Mouse (Mus musculus): ENCODE measurements around the gene Mrpl40. TPM values are rescaled to one million over a fixed set of nuclear protein-coding genes. Genes with fewer than 3 reads are reported as not detected.
A peak's percentile ranks its signal among the peaks of the same experiment; 100 is the strongest.
"Not testable (repeated sequence)": the region's sequence is repeated elsewhere in the genome, so short reads cannot be mapped to it uniquely, and the experiment has no call there.

Mrpl40 gene
- polyA plus RNA-seq, 1 experiment from 2014 or later: 77.8 TPM

DNA sequence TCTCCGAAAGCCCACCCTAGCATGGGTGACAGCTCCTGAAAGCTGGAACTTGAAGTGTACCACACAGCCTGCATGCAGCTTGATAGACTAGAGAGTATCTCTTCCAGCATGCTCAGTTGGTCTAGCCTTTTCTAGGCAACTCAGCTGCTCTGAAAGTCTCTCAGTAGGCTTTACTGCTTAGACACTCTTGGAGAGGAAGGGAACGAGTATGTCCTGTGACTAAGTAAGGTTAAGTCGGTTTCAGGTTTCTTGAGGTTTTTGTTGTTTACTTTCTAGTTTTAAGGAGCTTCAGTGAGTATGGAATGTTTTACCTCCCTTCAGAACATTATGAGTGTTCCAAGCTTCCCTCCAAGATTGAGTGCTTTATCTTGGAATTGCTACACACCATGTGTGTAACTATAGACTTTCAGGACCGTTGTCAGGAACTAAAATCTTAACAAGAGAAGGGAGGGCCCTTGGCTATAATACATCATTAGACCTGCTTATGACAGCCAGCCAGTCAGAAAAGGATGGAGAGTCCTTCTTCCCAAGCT lies 17.2 kb upstream of the Mrpl40 start:
- Histone ChIP-seq H3K27ac (ENCODE audit: low read depth, low read length) (no peak overlapping the region), H3K36me3 (ENCODE audit: control insufficient read depth, insufficient read depth) (peaks cover 25% of the 10 kb centered on the region), H3K27me3 (replicated peaks; ENCODE audit: control insufficient read depth, insufficient read depth, low read length) (no peaks in the 10 kb centered on the region), H3K4me2 (replicated peaks; ENCODE audit: low read depth) (no peak overlapping the region), H3K9me3 (ENCODE audit: control insufficient read depth) (no peaks in the 10 kb centered on the region), H3K4me3 (ENCODE audit: low read depth, low read length) (no peak overlapping the region), H3K4me1 (replicated peaks; ENCODE audit: control insufficient read depth, insufficient read depth, low read length) (no peaks in the 10 kb centered on the region), H3K9ac (ENCODE audit: low read depth, low read length) (no peak overlapping the region)
- ATAC-seq: no peak
- 63% methylated on average over 4 of the region's 4 CpGs for WGBS
- no peak for TF ChIP-seq CTCF (IDR thresholded peaks at IDR 0.05; ENCODE audit: low read depth)

DNA sequence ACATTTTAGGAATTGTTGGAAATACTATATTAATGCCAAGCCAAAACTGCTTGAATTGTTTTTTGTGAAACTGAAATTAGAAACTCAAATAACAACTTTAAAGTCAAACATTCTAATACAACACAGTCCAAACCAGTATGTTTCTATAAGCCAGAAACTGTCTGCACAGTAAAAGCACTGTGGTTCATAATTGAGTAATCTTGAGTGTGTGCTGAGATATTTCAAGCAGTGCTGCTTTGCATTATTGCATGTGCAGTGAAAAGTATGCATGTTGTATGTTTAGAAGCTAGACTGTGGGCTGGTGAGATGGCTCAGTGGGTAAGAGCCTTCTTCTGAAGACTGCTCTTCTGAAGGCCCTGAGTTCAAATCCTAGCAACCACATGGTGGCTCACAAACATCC lies 7.4 kb upstream of the Mrpl40 start:
- ATAC-seq: no peak
- Histone ChIP-seq H3K9ac (ENCODE audit: low read depth, low read length) (no peak overlapping the region), H3K4me2 (replicated peaks; ENCODE audit: low read depth) (no peak overlapping the region), H3K27ac (ENCODE audit: low read depth, low read length) (no peak overlapping the region), H3K9me3 (ENCODE audit: control insufficient read depth) (no peaks in the 10 kb centered on the region), H3K4me1 (replicated peaks; ENCODE audit: control insufficient read depth, insufficient read depth, low read length) (no peaks in the 10 kb centered on the region), H3K27me3 (replicated peaks; ENCODE audit: control insufficient read depth, insufficient read depth, low read length) (no peaks in the 10 kb centered on the region), H3K4me3 (ENCODE audit: low read depth, low read length) (no peak overlapping the region), H3K36me3 (ENCODE audit: control insufficient read depth, insufficient read depth) (0 out of 2 replicates have a peak, but pooled peaks cover 5% of the 10 kb centered on the region)
- TF ChIP-seq CTCF (IDR thresholded peaks at IDR 0.05; ENCODE audit: low read depth): no peak

- peak overlapping the region; percentile 86 for H3K4me2 ChIP-seq (replicated peaks; ENCODE audit: low read depth)
- WGBS: 18% methylated on average over 20 of the region's 20 CpGs
- TF ChIP-seq CTCF (IDR thresholded peaks at IDR 0.05; ENCODE audit: low read depth): no peak
- H3K4me1 ChIP-seq (replicated peaks; ENCODE audit: control insufficient read depth, insufficient read depth, low read length): no peaks in the 10 kb centered on the region
- H3K27me3 ChIP-seq (replicated peaks; ENCODE audit: control insufficient read depth, insufficient read depth, low read length): no peaks in the 10 kb centered on the region
- peak overlapping the region; percentile 91 for H3K4me3 ChIP-seq (ENCODE audit: low read depth, low read length)
- H3K36me3 ChIP-seq (ENCODE audit: control insufficient read depth, insufficient read depth): peaks cover 15% of the 10 kb centered on the region; the same call in 1 of the 2 replicates
- ATAC-seq: no peak
- H3K27ac ChIP-seq (ENCODE audit: low read depth, low read length): peak overlapping the region; percentile 94
- H3K9ac ChIP-seq (ENCODE audit: low read depth, low read length): peak overlapping the region; percentile 84
- H3K9me3 ChIP-seq (ENCODE audit: control insufficient read depth): no peaks in the 10 kb centered on the region
Observed at GRCm38 (mm10) chr16:18878091-18878720, 1.5 kb upstream of the Mrpl40 start.

- peak; percentile 45 for ATAC-seq
- peaks cover 17% of the 10 kb centered on the region; the same call in 1 of the 2 replicates for H3K36me3 ChIP-seq (ENCODE audit: control insufficient read depth, insufficient read depth)
- H3K27ac ChIP-seq (ENCODE audit: low read depth, low read length): peak overlapping the region; percentile 94
- H3K9ac ChIP-seq (ENCODE audit: low read depth, low read length): peak overlapping the region; percentile 84
- peak overlapping the region; percentile 86 for H3K4me2 ChIP-seq (replicated peaks; ENCODE audit: low read depth)
- peak overlapping the region; percentile 91 for H3K4me3 ChIP-seq (ENCODE audit: low read depth, low read length)
- H3K9me3 ChIP-seq (ENCODE audit: control insufficient read depth): no peaks in the 10 kb centered on the region
- under 1% methylated on average over 40 of the region's 43 CpGs for WGBS
- TF ChIP-seq CTCF (IDR thresholded peaks at IDR 0.05; ENCODE audit: low read depth): peak; percentile 69
- H3K4me1 ChIP-seq (replicated peaks; ENCODE audit: control insufficient read depth, insufficient read depth, low read length): no peaks in the 10 kb centered on the region
- H3K27me3 ChIP-seq (replicated peaks; ENCODE audit: control insufficient read depth, insufficient read depth, low read length): no peaks in the 10 kb centered on the region
Observed at GRCm38 (mm10) chr16:18877386-18878090, 876 bp upstream of the Mrpl40 start.

GRCm38 (mm10) chr16:18876091-18876441 lies 596 bp downstream of the Mrpl40 start:
- H3K27me3 ChIP-seq (replicated peaks; ENCODE audit: control insufficient read depth, insufficient read depth, low read length): no peaks in the 10 kb centered on the region
- H3K4me2 ChIP-seq (replicated peaks; ENCODE audit: low read depth): peak overlapping the region; percentile 86
- H3K27ac ChIP-seq (ENCODE audit: low read depth, low read length): peak overlapping the region; percentile 94
- peak overlapping the region; percentile 91 for H3K4me3 ChIP-seq (ENCODE audit: low read depth, low read length)
- peak overlapping the region; percentile 84 for H3K9ac ChIP-seq (ENCODE audit: low read depth, low read length)
- peaks cover 20% of the 10 kb centered on the region; the same call in 1 of the 2 replicates for H3K36me3 ChIP-seq (ENCODE audit: control insufficient read depth, insufficient read depth)
- ATAC-seq: no peak; the same call in 1 of the 2 replicates
- no peak for TF ChIP-seq CTCF (IDR thresholded peaks at IDR 0.05; ENCODE audit: low read depth)
- no peaks in the 10 kb centered on the region for H3K4me1 ChIP-seq (replicated peaks; ENCODE audit: control insufficient read depth, insufficient read depth, low read length)
- WGBS: 1% methylated on average over 17 of the region's 17 CpGs
- H3K9me3 ChIP-seq (ENCODE audit: control insufficient read depth): no peaks in the 10 kb centered on the region

- H3K27ac ChIP-seq (ENCODE audit: low read depth, low read length); ATAC-seq; H3K4me1 ChIP-seq (replicated peaks; ENCODE audit: control insufficient read depth, insufficient read depth, low read length); H3K9me3 ChIP-seq (ENCODE audit: control insufficient read depth); H3K4me3 ChIP-seq (ENCODE audit: low read depth, low read length); H3K4me2 ChIP-seq (replicated peaks; ENCODE audit: low read depth); H3K9ac ChIP-seq (ENCODE audit: low read depth, low read length); H3K27me3 ChIP-seq (replicated peaks; ENCODE audit: control insufficient read depth, insufficient read depth, low read length): not testable (repeated sequence)
- 69% methylated on average over 1 of the region's 1 CpGs for WGBS
- H3K36me3 ChIP-seq (ENCODE audit: control insufficient read depth, insufficient read depth): peaks cover 22% of the 10 kb centered on the region; the same call in 1 of the 2 replicates
Observed at GRCm38 (mm10) chr16:18870495-18870894, 6.2 kb downstream of the Mrpl40 start.
